Mouse (Mus musculus) kidney, adult 2 months (tissue): ENCODE results near the gene Slc24a5. TPM values are rescaled to one million over a fixed set of nuclear protein-coding genes. Genes with fewer than 3 reads are reported as not detected.

Experiments
- DNase-seq: peaks from one replicate; pipeline ENCODE4 v3.0.0; 2021
- H3K27ac ChIP-seq: fragments of 200-500 bp; 2 replicates; pipeline ENCODE4 v1.5.1; 2012; ENCODE audit warnings: low read depth, low read length, control low read depth, inconsistent platforms; ENCODE audit not compliant: insufficient read depth
- H3K27me3 ChIP-seq: fragments of 200-500 bp; replicated peaks from 2 replicates; pipeline ENCODE4 v1.6.1; 2012; ENCODE audit warnings: mild to moderate bottlenecking, moderate library complexity, low read length, inconsistent platforms; ENCODE audit not compliant: control insufficient read depth, insufficient read depth
- H3K36me3 ChIP-seq: fragments of 200-500 bp; 2 replicates; pipeline ENCODE4 v1.6.1; 2012; ENCODE audit warnings: mild to moderate bottlenecking, moderate library complexity, low read length, inconsistent platforms; ENCODE audit not compliant: control insufficient read depth, insufficient read depth
- H3K4me1 ChIP-seq: fragments of 200-500 bp; 2 replicates; pipeline ENCODE4 v1.6.1; 2011; ENCODE audit warnings: low read length; ENCODE audit not compliant: control insufficient read depth, insufficient read depth
- H3K4me3 ChIP-seq: fragments of 200-500 bp; 2 replicates; pipeline ENCODE4 v1.5.1; 2011; ENCODE audit warnings: mild to moderate bottlenecking, low read depth, low read length, control low read depth; ENCODE audit not compliant: insufficient read depth
- CTCF ChIP-seq: fragments of 200-500 bp; conservative IDR thresholded peaks from 2 replicates; pipeline ENCODE4 v1.5.1; 2011; ENCODE audit warnings: low read depth, mild to moderate bottlenecking, control low read depth, low read length, moderate library complexity, mixed read lengths; ENCODE audit not compliant: insufficient read depth, insufficient read length
- POLR2A ChIP-seq: fragments of 200-500 bp; IDR thresholded peaks from one replicate; pipeline ENCODE4 v1.6.1; 2011; ENCODE audit warnings: low read depth, low read length, control low read depth
- WGBS: fragments of 180-500 bp; shearing (Covaris S2); methylation state at CpG from one replicate; pipeline ENCODE4 v1.1.7; 2018; 5-methylcytosine and 5-hydroxymethylcytosine counted together
- polyA plus RNA-seq: library from polyadenylated mRNA; depleted of rRNA; stranded (reverse); fragments of >200 nt; gene quantifications from 2 replicates; pipeline ENCODE4 v1.2.3, GENCODE M21; 2012

The Slc24a5 gene
- polyA plus RNA-seq, 1 experiment = 0.33 TPM

- no peaks in the 10 kb centered on the region for H3K36me3 ChIP-seq
- peak overlapping the region; percentile 88 for H3K4me3 ChIP-seq
- DNase-seq = peak; percentile 57
- WGBS = 4% methylated on average over 58 of the region's 59 CpGs
- H3K27me3 ChIP-seq = no peaks in the 10 kb centered on the region
- TF ChIP-seq CTCF = no peak
- H3K27ac ChIP-seq = peak overlapping the region; percentile 35
- peaks cover 3% of the 10 kb centered on the region; the same call in 1 of the 2 replicates for H3K4me1 ChIP-seq
Observed at GRCm38 (mm10) chr2:125122624-125123476, 54.9 kb downstream of the Slc24a5 start.

GRCm38 (mm10) chr2:125123477-125123852, 55.5 kb downstream of the Slc24a5 start, which contains the start of gene Myef2:
Gene Myef2 (minus strand): TSS chr2:125123661.
- no peak for TF ChIP-seq CTCF
- TF ChIP-seq POLR2A = no peak
- peaks cover 3% of the 10 kb centered on the region; the same call in 1 of the 2 replicates for H3K4me1 ChIP-seq
- DNase-seq = peak; percentile 80
- peak within 1 kb of the TSS; percentile 35 for H3K27ac ChIP-seq
- 1% methylated on average over 44 of the region's 48 CpGs for WGBS
- peak within 1 kb of the TSS; percentile 88 for H3K4me3 ChIP-seq
- no peaks in the 10 kb centered on the region for H3K36me3 ChIP-seq
- H3K27me3 ChIP-seq = no peaks in the 10 kb centered on the region

GRCm38 (mm10) chr2:125125824-125126223, 57.9 kb downstream of the Slc24a5 start:
- Histone ChIP-seq H3K27ac (no peak overlapping the region), H3K27me3 (no peaks in the 10 kb centered on the region), H3K4me3 (no peak overlapping the region), H3K36me3 (no peaks in the 10 kb centered on the region), H3K4me1 (peaks cover 3% of the 10 kb centered on the region; the same call in 1 of the 2 replicates)
- TF ChIP-seq CTCF (no peak), POLR2A (no peak)
- no peak for DNase-seq
- WGBS = 46% methylated on average over 4 of the region's 4 CpGs

- H3K27me3 ChIP-seq = no peaks in the 10 kb centered on the region
- H3K27ac ChIP-seq = no peak overlapping the region
- no peaks in the 10 kb centered on the region for H3K36me3 ChIP-seq
- WGBS = 82% methylated on average over 3 of the region's 3 CpGs
- H3K4me1 ChIP-seq = peaks cover 3% of the 10 kb centered on the region; the same call in 1 of the 2 replicates
- TF ChIP-seq CTCF (no peak), POLR2A (no peak)
- DNase-seq = no peak
- no peak overlapping the region for H3K4me3 ChIP-seq
Observed at GRCm38 (mm10) chr2:125126792-125127191, 58.9 kb downstream of the Slc24a5 start.

GRCm38 (mm10) chr2:125134113-125134512, 66.2 kb downstream of the Slc24a5 start:
- H3K36me3 ChIP-seq = no peaks in the 10 kb centered on the region
- no peaks in the 10 kb centered on the region for H3K27me3 ChIP-seq
- H3K4me1 ChIP-seq = no peaks in the 10 kb centered on the region
- DNase-seq = no peak
- TF ChIP-seq CTCF (no peak), POLR2A (no peak)
- no peak overlapping the region for H3K4me3 ChIP-seq
- H3K27ac ChIP-seq = no peak overlapping the region
- WGBS = 63% methylated on average over 4 of the region's 4 CpGs

GRCm38 (mm10) chr2:125135903-125136811, 68.2 kb downstream of the Slc24a5 start, which contains the start of gene Ctxn2:
Gene Ctxn2 (plus strand): TSS chr2:125136692.
- H3K36me3 ChIP-seq = no peaks in the 10 kb centered on the region
- H3K4me3 ChIP-seq = 0 out of 2 replicates have a peak within 1 kb of the TSS, but pooled peaks have one; percentile 4
- 2% methylated on average over 39 of the region's 39 CpGs for WGBS
- no peaks in the 10 kb centered on the region; the same call in 1 of the 2 replicates for H3K27me3 ChIP-seq
- DNase-seq = peak; percentile 55
- H3K27ac ChIP-seq = no peak within 1 kb of the TSS
- no peak for TF ChIP-seq POLR2A
- no peak for TF ChIP-seq CTCF
- H3K4me1 ChIP-seq = no peaks in the 10 kb centered on the region
